Mouse (Mus musculus) CH12.LX (cell line): ENCODE results near the gene Tspan2. TPM values are rescaled to one million over a fixed set of nuclear protein-coding genes. Genes with fewer than 3 reads are reported as not detected.

ENCODE experiments used
- DNase-seq: peaks from one replicate; pipeline ENCODE4 v3.0.0-alpha.2; 2013; ENCODE audit errors: extremely low read depth
- H3K27ac ChIP-seq: 2 replicates; pipeline ENCODE4 v1.5.1; 2012; ENCODE audit warnings: low read depth, mild to moderate bottlenecking, control low read depth, moderate library complexity; ENCODE audit not compliant: insufficient read depth
- H3K27me3 ChIP-seq: replicated peaks from 2 replicates; pipeline ENCODE3; 2012; ENCODE audit warnings: inconsistent platforms
- H3K36me3 ChIP-seq, 2 experiments: replicated peaks in 1 of 2; 2 replicates each; pipeline versions ENCODE3 to v1.6.1; 2012; ENCODE audit warnings: inconsistent platforms in 1 of 2, low read length in 1 of 2, mild to moderate bottlenecking in 1 of 2, mixed read lengths in 1 of 2, moderate library complexity in 1 of 2; ENCODE audit not compliant: control insufficient read depth in 1 of 2, insufficient read depth in 1 of 2
- H3K4me1 ChIP-seq, 2 experiments: 2 replicates each; pipeline ENCODE4 v1.6.1; 2012; ENCODE audit warnings: inconsistent platforms in 1 of 2, moderate library complexity in 1 of 2; ENCODE audit not compliant: insufficient read depth in 2 of 2, control insufficient read depth in 1 of 2
- H3K4me2 ChIP-seq: 2 replicates; pipeline ENCODE4 v1.6.1; 2012; ENCODE audit warnings: low read depth, mild to moderate bottlenecking, control low read depth; ENCODE audit not compliant: poor library complexity, insufficient read depth, severe bottlenecking
- H3K4me3 ChIP-seq, 3 experiments: fragments of 150-350 bp in 1 of 3; sonication (generic) in 1 of 3; replicated peaks in 1 of 3; 2 replicates each; pipeline versions ENCODE3 to v1.5.1; 2011 to 2012; ENCODE audit warnings: low read depth in 2 of 3, low read length in 2 of 3, mild to moderate bottlenecking in 2 of 3, moderate library complexity in 2 of 3, control low read depth in 1 of 3, improper control_type of control experiment in 1 of 3, inconsistent platforms in 1 of 3, mixed read lengths in 1 of 3; ENCODE audit not compliant: poor library complexity in 1 of 3
- H3K79me2 ChIP-seq: replicated peaks from 2 replicates; pipeline ENCODE4 v1.6.1; 2012; ENCODE audit warnings: mild to moderate bottlenecking, moderate library complexity; ENCODE audit not compliant: control insufficient read depth, poor library complexity, insufficient read depth, severe bottlenecking; ENCODE audit errors: extremely low read depth
- H3K9ac ChIP-seq: 2 replicates; pipeline ENCODE4 v1.6.1; 2012; ENCODE audit warnings: low read depth, mild to moderate bottlenecking, control low read depth, moderate library complexity; ENCODE audit not compliant: insufficient read depth
- H3K9me3 ChIP-seq: replicated peaks from 2 replicates; pipeline ENCODE3; 2012; ENCODE audit warnings: low read length, inconsistent platforms, mixed read lengths
- BHLHE40 ChIP-seq: IDR thresholded peaks from 2 replicates; pipeline ENCODE4 v1.6.1; 2011; ENCODE audit warnings: mild to moderate bottlenecking, low read depth, low read length, improper control_type of control experiment
- CHD1 ChIP-seq: IDR thresholded peaks from 2 replicates; pipeline ENCODE4 v1.6.1; 2012; ENCODE audit warnings: low read depth, low read length, improper control_type of control experiment, inconsistent platforms
- CHD2 ChIP-seq: IDR thresholded peaks from 2 replicates; pipeline ENCODE4 v1.6.1; 2011; ENCODE audit warnings: low read length, improper control_type of control experiment
- CTCF ChIP-seq, 2 experiments: IDR thresholded peaks in 1 of 2; conservative IDR thresholded peaks in 1 of 2; 2 replicates each; pipeline ENCODE4 v1.5.1; 2011 to 2012; ENCODE audit warnings: low read depth in 2 of 2, low read length in 2 of 2, improper control_type of control experiment in 1 of 2, inconsistent platforms in 1 of 2, mild to moderate bottlenecking in 1 of 2, moderate library complexity in 1 of 2
- E2F4 ChIP-seq: IDR thresholded peaks from 2 replicates; pipeline ENCODE4 v1.6.1; 2011; ENCODE audit warnings: low read depth, low read length, improper control_type of control experiment; ENCODE audit not compliant: insufficient replicate concordance
- ELF1 ChIP-seq: IDR thresholded peaks from 2 replicates; pipeline ENCODE4 v1.6.1; 2014; ENCODE audit warnings: low read depth, mild to moderate bottlenecking, inconsistent platforms, low read length, improper control_type of control experiment
- EP300 ChIP-seq: IDR thresholded peaks from 2 replicates; pipeline ENCODE4 v1.6.1; 2011; ENCODE audit warnings: low read length, improper control_type of control experiment
- ETS1 ChIP-seq: conservative IDR thresholded peaks from 2 replicates; pipeline ENCODE4 v1.6.1; 2012; ENCODE audit warnings: low read depth, mild to moderate bottlenecking, inconsistent platforms, low read length, improper control_type of control experiment, moderate library complexity
- GABPA ChIP-seq: IDR thresholded peaks from 2 replicates; pipeline ENCODE4 v1.6.1; 2012; ENCODE audit warnings: low read depth, low read length, improper control_type of control experiment, inconsistent platforms; ENCODE audit not compliant: insufficient replicate concordance
- HCFC1 ChIP-seq: IDR thresholded peaks from 2 replicates; pipeline ENCODE4 v1.6.1; 2012; ENCODE audit warnings: low read depth, mild to moderate bottlenecking, inconsistent platforms, low read length, improper control_type of control experiment
- IRF4 ChIP-seq: IDR thresholded peaks from 2 replicates; pipeline ENCODE4 v1.6.1; 2014; ENCODE audit warnings: low read depth, mild to moderate bottlenecking, inconsistent platforms, low read length, improper control_type of control experiment
- JUN ChIP-seq: IDR thresholded peaks from 2 replicates; pipeline ENCODE4 v1.6.1; 2011; ENCODE audit warnings: low read depth, mild to moderate bottlenecking, low read length, improper control_type of control experiment, moderate library complexity; ENCODE audit not compliant: insufficient read depth
- JUND ChIP-seq: conservative IDR thresholded peaks from 2 replicates; pipeline ENCODE4 v1.6.1; 2011; ENCODE audit warnings: low read depth, low read length, improper control_type of control experiment
- KAT2A ChIP-seq: IDR thresholded peaks from 2 replicates; pipeline ENCODE4 v1.6.1; 2012; ENCODE audit warnings: low read length, improper control_type of control experiment, inconsistent platforms; ENCODE audit not compliant: insufficient replicate concordance
- MAFK ChIP-seq: IDR thresholded peaks from 2 replicates; pipeline ENCODE4 v1.6.1; 2011; ENCODE audit warnings: low read length, improper control_type of control experiment; ENCODE audit not compliant: insufficient replicate concordance
- MAX ChIP-seq: IDR thresholded peaks from 2 replicates; pipeline ENCODE4 v1.6.1; 2011; ENCODE audit warnings: low read length, improper control_type of control experiment
- MAZ ChIP-seq: IDR thresholded peaks from 2 replicates; pipeline ENCODE4 v1.6.1; 2012; ENCODE audit warnings: low read depth, mild to moderate bottlenecking, inconsistent platforms, low read length, improper control_type of control experiment, moderate library complexity
- MEF2A ChIP-seq: IDR thresholded peaks from 2 replicates; pipeline ENCODE4 v1.6.1; 2014; ENCODE audit warnings: low read depth, mild to moderate bottlenecking, inconsistent platforms, low read length, improper control_type of control experiment, borderline replicate concordance
- MXI1 ChIP-seq: IDR thresholded peaks from 2 replicates; pipeline ENCODE4 v1.6.1; 2011; ENCODE audit warnings: mild to moderate bottlenecking, low read depth, low read length, improper control_type of control experiment
- MYC ChIP-seq: IDR thresholded peaks from 2 replicates; pipeline ENCODE4 v1.6.1; 2011; ENCODE audit warnings: low read depth, mild to moderate bottlenecking, improper control_type of control experiment, low read length
- NELFE ChIP-seq: IDR thresholded peaks from 2 replicates; pipeline ENCODE4 v1.6.1; 2011; ENCODE audit warnings: low read depth, low read length, improper control_type of control experiment
- NRF1 ChIP-seq: IDR thresholded peaks from 2 replicates; pipeline ENCODE4 v1.6.1; 2014; ENCODE audit warnings: low read depth, mild to moderate bottlenecking, inconsistent platforms, low read length, improper control_type of control experiment, moderate library complexity
- PAX5 ChIP-seq: IDR thresholded peaks from 2 replicates; pipeline ENCODE4 v1.6.1; 2012; ENCODE audit warnings: low read length, inconsistent platforms, mixed read lengths
- POLR2A ChIP-seq: IDR thresholded peaks from 2 replicates; pipeline ENCODE4 v1.6.1; 2011; ENCODE audit warnings: low read depth, mild to moderate bottlenecking, improper control_type of control experiment, low read length
- POLR2AphosphoS2 ChIP-seq: IDR thresholded peaks from 2 replicates; pipeline ENCODE4 v1.6.1; 2011; ENCODE audit warnings: low read depth, low read length, improper control_type of control experiment
- RAD21 ChIP-seq: IDR thresholded peaks from 2 replicates; pipeline ENCODE4 v1.6.1; 2011; ENCODE audit warnings: low read depth, mild to moderate bottlenecking, low read length, improper control_type of control experiment, moderate library complexity
- RCOR1 ChIP-seq: conservative IDR thresholded peaks from 2 replicates; pipeline ENCODE4 v1.6.1; 2012; ENCODE audit warnings: low read depth, mild to moderate bottlenecking, inconsistent platforms, low read length, improper control_type of control experiment
- SIN3A ChIP-seq: IDR thresholded peaks from 2 replicates; pipeline ENCODE4 v1.6.1; 2012; ENCODE audit warnings: low read length, improper control_type of control experiment, inconsistent platforms
- SMC3 ChIP-seq: IDR thresholded peaks from 2 replicates; pipeline ENCODE4 v1.6.1; 2011; ENCODE audit warnings: low read depth, low read length, improper control_type of control experiment
- TBP ChIP-seq: conservative IDR thresholded peaks from 2 replicates; pipeline ENCODE4 v1.6.1; 2011; ENCODE audit warnings: low read depth, low read length, improper control_type of control experiment
- TCF12 ChIP-seq: IDR thresholded peaks from 2 replicates; pipeline ENCODE4 v1.6.1; 2014; ENCODE audit warnings: low read depth, mild to moderate bottlenecking, inconsistent platforms, low read length, improper control_type of control experiment
- UBTF ChIP-seq: IDR thresholded peaks from 2 replicates; pipeline ENCODE4 v1.6.1; 2012; ENCODE audit warnings: low read depth, mild to moderate bottlenecking, inconsistent platforms, low read length, improper control_type of control experiment, moderate library complexity
- USF1 ChIP-seq: IDR thresholded peaks from 2 replicates; pipeline ENCODE4 v1.6.1; 2014; ENCODE audit warnings: low read depth, mild to moderate bottlenecking, inconsistent platforms, low read length, improper control_type of control experiment
- USF2 ChIP-seq: conservative IDR thresholded peaks from 2 replicates; pipeline ENCODE4 v1.6.1; 2011; ENCODE audit warnings: low read depth, low read length, improper control_type of control experiment
- ZC3H11A ChIP-seq: IDR thresholded peaks from 2 replicates; pipeline ENCODE4 v1.6.1; 2012; ENCODE audit warnings: low read depth, mild to moderate bottlenecking, inconsistent platforms, low read length, improper control_type of control experiment
- ZKSCAN1 ChIP-seq: IDR thresholded peaks from 2 replicates; pipeline ENCODE4 v1.6.1; 2012; ENCODE audit warnings: low read depth, inconsistent platforms, low read length, improper control_type of control experiment, borderline replicate concordance
- ZMIZ1 ChIP-seq: IDR thresholded peaks from 2 replicates; pipeline ENCODE4 v1.6.1; 2012; ENCODE audit warnings: low read depth, mild to moderate bottlenecking, inconsistent platforms, low read length, improper control_type of control experiment
- ZNF384 ChIP-seq: IDR thresholded peaks from 2 replicates; pipeline ENCODE4 v1.6.1; 2012; ENCODE audit warnings: low read depth, low read length, improper control_type of control experiment, inconsistent platforms
- dilution Hi-C: fragments of 300-500 bp; cut with MboI; formaldehyde crosslinking; loops from 2 replicates; pipeline ENCODE4 v1.14.3; 2020; ENCODE audit warnings: low sequenced_read_pairs; ENCODE audit not compliant: extremely low pct_unique_long_range_greater_than_20kb, extremely low pct_ligation_motif_present
- in situ Hi-C: fragments of 300-500 bp; cut with MboI; formaldehyde crosslinking; loops from 3 replicates; pipeline ENCODE4 v1.14.3; 2019; ENCODE audit warnings: low sequenced_read_pairs, low pct_ligation_motif_present, low pct_unique_long_range_greater_than_20kb, mixed read lengths
- polyA plus RNA-seq: library from polyadenylated mRNA; unstranded; fragments of >175 nt; gene quantifications from 2 replicates; pipeline ENCODE4 v1.2.1, GENCODE M21; 2012; ENCODE audit warnings: low read depth; ENCODE audit not compliant: insufficient read length
- total RNA-seq, 2 experiments: library from RNA; depleted of rRNA; stranded (reverse); fragments of 300-350 nt in 1 of 2; fragments of >200 nt in 1 of 2; gene quantifications; 2 replicates each; pipeline ENCODE4 v1.2.3; 2012 to 2014

Gene Tspan2
- total and polyA plus RNA-seq, 3 experiments = 1.4 to 4.5 (median 2.8) TPM

GRCm38 (mm10) chr3:102723841-102724570 is 10.3 kb upstream of the Tspan2 start:
- TF ChIP-seq RCOR1 (no peak), KAT2A (no peak), ZKSCAN1 (no peak), TCF12 (peak; percentile 49), GABPA (no peak), IRF4 (peak; percentile 66; the same call in 1 of the 2 replicates), JUN (no peak), SMC3 (no peak), NELFE (no peak), ZC3H11A (no peak), E2F4 (no peak), MXI1 (0 out of 2 replicates have a peak, but pooled peaks have one; percentile 23), MAFK (no peak), TBP (no peak), MAZ (no peak), CHD1 (no peak), ZNF384 (peak; percentile 53), RAD21 (no peak), JUND (no peak), MAX (peak; percentile 40; the same call in 1 of the 2 replicates), MEF2A (peak; percentile 51; the same call in 1 of the 2 replicates), POLR2AphosphoS2 (no peak), CTCF (conservative IDR thresholded peaks at IDR 0.05 in 1 of 2, IDR thresholded peaks at IDR 0.05 in 1 of 2; ENCODE audit: low read depth in 2 of 2, low read length in 2 of 2) (no peak), PAX5 (no peak), SIN3A (no peak; the same call in 1 of the 2 replicates), POLR2A (no peak), ETS1 (no peak; the same call in 1 of the 2 replicates), USF1 (no peak), ELF1 (no peak), MYC (no peak), USF2 (no peak), CHD2 (peak; percentile 32; the same call in 1 of the 2 replicates), HCFC1 (no peak), NRF1 (no peak), EP300 (peak; percentile 39; the same call in 1 of the 2 replicates), BHLHE40 (no peak), ZMIZ1 (no peak), UBTF (no peak)
- no peaks in the 10 kb centered on the region for H3K27me3 ChIP-seq
- peak overlapping the region; percentile 99 for H3K4me2 ChIP-seq
- in situ Hi-C loops (loop anchor here (25.0 kb wide), 1 partner anchor 438 kb away; the partner anchor contains the start of gene Bcas2), dilution Hi-C loops (no loop called here)
- peak overlapping the region in 2 of 3 experiments; percentile 2 to 29 for H3K4me3 ChIP-seq
- no peak overlapping the region for H3K27ac ChIP-seq
- no peaks in the 10 kb centered on the region for H3K79me2 ChIP-seq
- DNase-seq = no peak
- no peaks in the 10 kb centered on the region for H3K36me3 ChIP-seq
- H3K9me3 ChIP-seq = no peaks in the 10 kb centered on the region
- peak overlapping the region; percentile 28; the same call in 1 of the 2 replicates for H3K9ac ChIP-seq
- peaks cover 15 to 36% of the 10 kb centered on the region in 2 experiments for H3K4me1 ChIP-seq
